Mouse (Mus musculus) lung, postnatal 4 days (tissue): ENCODE results near the gene Gm20931.
"Not testable (repeated sequence)": the region's sequence is repeated elsewhere in the genome, so short reads cannot be mapped to it uniquely, and the experiment has no call there.

Experiments used
- DNase-seq, 2 experiments: peaks; one replicate each; pipeline ENCODE4 v3.0.0; 2021

Gene Gm20931

DNA sequence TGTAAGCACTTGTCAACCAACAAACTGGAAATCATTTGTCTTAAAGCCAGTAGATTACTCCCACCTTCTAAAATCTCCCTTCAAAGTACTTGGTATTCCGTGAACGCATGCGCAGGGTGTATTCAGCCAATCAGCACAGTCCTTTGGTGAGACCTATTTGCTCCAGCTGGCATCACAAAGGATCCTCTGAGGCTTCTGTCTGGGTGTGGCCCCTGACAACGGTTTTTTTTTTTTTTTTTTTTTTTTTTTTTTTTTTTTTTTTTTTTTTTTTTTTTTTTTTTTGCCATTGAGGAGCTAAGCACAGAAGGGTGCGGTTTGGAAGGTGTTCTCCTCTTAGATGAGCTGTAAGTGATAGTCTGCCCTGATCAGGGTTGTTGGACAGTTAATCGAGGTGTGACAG lies at the start of gene Gm20931:
Gm20931 (plus strand) TSS at position 301 of the 400 bp plus-strand sequence.
- DNase-seq = not testable (repeated sequence)
